Mouse (Mus musculus): ENCODE results near the gene 1700001O22Rik. TPM values are rescaled to one million over a fixed set of nuclear protein-coding genes. Genes with fewer than 3 reads are reported as not detected.

The 1700001O22Rik gene
- total and polyA plus RNA-seq, 3 experiments: not detected

DNA sequence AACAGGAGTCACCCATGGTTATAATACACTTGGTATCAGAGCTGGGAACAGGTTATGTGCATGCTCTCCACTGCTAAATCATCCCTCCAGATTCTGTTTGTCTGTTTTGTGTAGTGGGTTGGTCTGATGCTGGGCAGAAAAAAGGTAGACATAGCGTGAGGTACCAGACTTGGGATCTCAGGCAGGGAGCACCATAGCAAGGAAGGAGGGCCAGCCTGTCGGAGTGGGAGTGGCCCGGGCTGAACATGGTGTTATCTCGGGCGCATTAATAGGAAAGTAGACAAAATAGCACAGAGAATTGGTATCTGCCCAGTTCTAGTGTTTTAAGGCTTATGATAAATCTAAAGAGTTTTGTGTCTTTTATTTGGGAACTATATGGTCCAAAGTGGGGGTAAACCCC lies 34.9 kb downstream of the 1700001O22Rik start:
- no peaks in the 10 kb centered on the region for H3K36me3 ChIP-seq (replicated peaks in 1 of 2; ENCODE audit: control insufficient read depth in 1 of 2, insufficient read depth in 1 of 2, low read length in 1 of 2)
- H3K27me3 ChIP-seq (replicated peaks): peaks cover 9% of the 10 kb centered on the region
- dilution Hi-C loops (cut with MboI; ENCODE audit: extremely low pct_ligation_motif_present, extremely low pct_unique_long_range_greater_than_20kb, low sequenced_read_pairs) (no loop called here), in situ Hi-C loops (cut with MboI; ENCODE audit: low pct_ligation_motif_present, low pct_unique_long_range_greater_than_20kb, low sequenced_read_pairs) (no loop called here)
- TF ChIP-seq ZC3H11A (IDR thresholded peaks at IDR 0.05; ENCODE audit: low read depth, low read length): no peak
- TF ChIP-seq SIN3A (IDR thresholded peaks at IDR 0.05; ENCODE audit: low read length): no peak
- no peak for TF ChIP-seq MAX (IDR thresholded peaks at IDR 0.05; ENCODE audit: low read length)
- no peak for TF ChIP-seq KAT2A (IDR thresholded peaks at IDR 0.05; ENCODE audit: insufficient replicate concordance, low read length)
- no peak for TF ChIP-seq ZKSCAN1 (IDR thresholded peaks at IDR 0.05; ENCODE audit: borderline replicate concordance, low read depth, low read length)
- no peak for TF ChIP-seq CHD1 (IDR thresholded peaks at IDR 0.05; ENCODE audit: low read depth, low read length)
- TF ChIP-seq RAD21 (IDR thresholded peaks at IDR 0.05; ENCODE audit: low read depth, low read length): no peak
- TF ChIP-seq SMC3 (IDR thresholded peaks at IDR 0.05; ENCODE audit: low read depth, low read length): no peak
- no peak for TF ChIP-seq ZNF384 (IDR thresholded peaks at IDR 0.05; ENCODE audit: low read depth, low read length)
- TF ChIP-seq TBP (conservative IDR thresholded peaks at IDR 0.05; ENCODE audit: low read depth, low read length): no peak
- no peak for TF ChIP-seq BHLHE40 (IDR thresholded peaks at IDR 0.05; ENCODE audit: low read depth, low read length)
- no peak for TF ChIP-seq USF2 (conservative IDR thresholded peaks at IDR 0.05; ENCODE audit: low read depth, low read length)
- DNase-seq (ENCODE audit: extremely low read depth): no peak
- no peak overlapping the region for H3K4me2 ChIP-seq (ENCODE audit: insufficient read depth, low read depth, poor library complexity, severe bottlenecking)
- H3K9me3 ChIP-seq (replicated peaks; ENCODE audit: low read length): peaks cover 14% of the 10 kb centered on the region
- no peak overlapping the region for H3K9ac ChIP-seq (ENCODE audit: insufficient read depth, low read depth)
- H3K79me2 ChIP-seq (replicated peaks; ENCODE audit: control insufficient read depth, extremely low read depth, insufficient read depth, poor library complexity, severe bottlenecking): no peaks in the 10 kb centered on the region
- H3K27ac ChIP-seq (ENCODE audit: insufficient read depth, low read depth): no peak overlapping the region
- H3K4me1 ChIP-seq (ENCODE audit: control insufficient read depth in 1 of 2, insufficient read depth in 2 of 2): peaks cover 14 to 46% of the 10 kb centered on the region in 2 experiments
- H3K4me3 ChIP-seq (replicated peaks in 1 of 3; ENCODE audit: low read depth in 2 of 3, low read length in 2 of 3, poor library complexity in 1 of 3): no peak overlapping the region

DNA sequence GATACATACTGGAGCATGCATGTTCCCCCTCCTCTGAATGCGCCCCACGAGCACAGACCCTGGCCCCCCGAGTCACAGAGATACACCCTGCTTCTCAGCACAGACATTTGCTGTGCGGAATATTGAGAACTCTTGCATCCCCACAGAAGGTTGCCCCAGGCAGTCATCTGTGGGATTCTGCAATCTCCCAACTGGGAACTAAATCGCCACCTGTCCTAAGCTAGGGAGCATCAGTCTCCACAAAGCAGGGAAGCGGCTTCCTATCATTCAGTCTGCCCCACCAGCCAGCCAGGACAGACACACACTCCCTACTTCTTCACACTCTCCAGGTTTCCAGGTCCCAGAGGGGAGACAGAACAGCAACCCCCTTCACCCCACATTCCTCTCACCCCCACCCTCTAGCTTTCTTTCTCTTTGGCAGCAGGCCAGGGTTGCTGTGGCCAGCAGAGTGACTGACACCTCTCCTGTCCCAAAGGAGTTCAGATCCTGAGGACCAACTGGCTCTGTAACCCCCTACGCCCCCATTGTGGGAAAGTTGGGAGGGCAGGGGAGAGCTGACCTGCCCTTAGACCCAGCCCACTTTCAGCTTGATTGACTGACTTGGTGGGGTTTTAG lies 35.7 kb downstream of the 1700001O22Rik start:
- H3K9me3 ChIP-seq (replicated peaks; ENCODE audit: low read length): peaks cover 17% of the 10 kb centered on the region
- H3K27ac ChIP-seq (ENCODE audit: insufficient read depth, low read depth): no peak overlapping the region
- H3K79me2 ChIP-seq (replicated peaks; ENCODE audit: control insufficient read depth, extremely low read depth, insufficient read depth, poor library complexity, severe bottlenecking): no peaks in the 10 kb centered on the region
- in situ Hi-C loops (cut with MboI; ENCODE audit: low pct_ligation_motif_present, low pct_unique_long_range_greater_than_20kb, low sequenced_read_pairs): no loop called here
- no peak for DNase-seq (ENCODE audit: extremely low read depth)
- no peak overlapping the region for H3K4me2 ChIP-seq (ENCODE audit: insufficient read depth, low read depth, poor library complexity, severe bottlenecking)
- H3K36me3 ChIP-seq (replicated peaks in 1 of 2; ENCODE audit: control insufficient read depth in 1 of 2, insufficient read depth in 1 of 2, low read length in 1 of 2): no peaks in the 10 kb centered on the region
- H3K9ac ChIP-seq (ENCODE audit: insufficient read depth, low read depth): no peak overlapping the region
- H3K4me1 ChIP-seq (ENCODE audit: control insufficient read depth in 1 of 2, insufficient read depth in 2 of 2): peaks cover 14 to 39% of the 10 kb centered on the region in 2 experiments
- no peak overlapping the region for H3K4me3 ChIP-seq (replicated peaks in 1 of 3; ENCODE audit: low read depth in 2 of 3, low read length in 2 of 3, poor library complexity in 1 of 3)
- peaks cover 10% of the 10 kb centered on the region for H3K27me3 ChIP-seq (replicated peaks)
- dilution Hi-C loops (cut with MboI; ENCODE audit: extremely low pct_ligation_motif_present, extremely low pct_unique_long_range_greater_than_20kb, low sequenced_read_pairs): no loop called here
- TF ChIP-seq POLR2AphosphoS2 (IDR thresholded peaks at IDR 0.05; ENCODE audit: low read depth, low read length): no peak
- no peak for TF ChIP-seq ZMIZ1 (IDR thresholded peaks at IDR 0.05; ENCODE audit: low read depth, low read length)
- TF ChIP-seq RAD21 (IDR thresholded peaks at IDR 0.05; ENCODE audit: low read depth, low read length): no peak
- TF ChIP-seq ZNF384 (IDR thresholded peaks at IDR 0.05; ENCODE audit: low read depth, low read length): no peak
- TF ChIP-seq CHD1 (IDR thresholded peaks at IDR 0.05; ENCODE audit: low read depth, low read length): no peak
- TF ChIP-seq ETS1 (conservative IDR thresholded peaks at IDR 0.05; ENCODE audit: low read depth, low read length): no peak
- TF ChIP-seq UBTF (IDR thresholded peaks at IDR 0.05; ENCODE audit: low read depth, low read length): no peak

Measured in CH12.LX (cell line).